Mouse (Mus musculus) cerebellum, adult 18-20 months (tissue): ENCODE data around the gene Nlrp14.
"Not testable (repeated sequence)": the region's sequence is repeated elsewhere in the genome, so short reads cannot be mapped to it uniquely, and the experiment has no call there.

Source experiments
- DNase-seq, 2 experiments: peaks; one replicate each; pipeline ENCODE4 v3.0.0; 2021

Gene Nlrp14

DNA sequence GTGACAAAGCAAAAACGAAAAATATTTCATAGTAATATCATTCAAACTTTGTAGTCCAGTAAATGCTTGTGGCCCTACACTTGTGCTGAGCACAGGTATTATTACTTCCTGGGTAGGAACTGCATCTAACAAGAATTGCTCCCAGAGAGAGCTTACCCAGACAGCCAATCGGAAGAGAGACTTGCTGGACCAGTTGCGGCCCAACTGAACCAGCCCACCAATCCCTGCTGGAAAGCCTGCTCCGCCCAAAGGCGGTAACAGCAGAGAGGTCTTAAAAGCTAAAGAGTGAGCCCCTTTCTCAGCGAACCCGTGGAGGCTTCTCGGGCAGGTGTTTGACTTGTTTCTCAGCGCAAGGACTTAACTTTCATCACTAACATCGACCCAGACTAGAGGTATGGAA, at the start of gene Nlrp14:
Gene Nlrp14 (plus strand): TSS at position 301 of the 400 bp plus-strand sequence.
- no peak for DNase-seq

DNA sequence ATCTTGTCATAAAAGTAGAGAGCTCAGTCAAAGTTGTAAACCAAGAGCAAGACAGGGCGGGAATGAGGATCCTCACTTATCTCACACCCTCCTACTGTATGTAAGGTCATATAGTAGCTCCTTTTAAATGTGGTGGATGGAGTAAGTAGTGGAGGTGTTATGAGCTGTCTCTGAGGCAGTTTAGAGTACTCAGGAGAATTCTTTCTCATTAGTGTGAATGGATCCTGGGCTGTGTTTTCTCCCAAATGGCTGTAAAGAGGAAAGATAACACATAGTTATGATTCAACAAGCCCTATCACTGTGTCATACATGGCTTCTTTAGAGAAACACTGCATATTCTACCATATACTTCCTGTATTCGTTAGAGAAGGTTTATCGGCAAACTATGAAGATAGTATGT, 35.8 kb upstream of the Nlrp14 start, which contains the start of gene Olfr715:
Gene Olfr715 (minus strand): TSS at position 101 of the 400 bp plus-strand sequence.
- DNase-seq = not testable (repeated sequence)

DNA sequence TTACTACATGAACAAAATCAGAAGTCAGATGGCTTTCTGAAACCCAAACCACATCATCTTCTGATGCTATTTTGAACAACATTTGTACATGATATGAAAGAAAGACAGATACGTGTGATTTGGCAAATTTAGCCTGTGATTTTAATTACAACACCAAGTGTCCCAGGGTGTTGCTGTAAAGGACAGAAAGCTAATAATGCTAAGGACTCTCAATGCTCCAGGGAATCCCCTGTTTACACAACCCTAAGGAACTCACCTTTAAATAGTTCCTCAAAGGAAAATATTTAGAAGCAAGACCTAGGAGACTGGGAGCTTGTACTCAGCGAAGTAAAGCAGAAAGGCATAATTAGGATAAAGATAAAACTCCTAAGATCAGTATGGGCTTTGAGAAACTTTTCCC, 28.8 kb upstream of the Nlrp14 start, which contains the start of gene Olfr716:
Gene Olfr716 (plus strand): TSS at position 301 of the 400 bp plus-strand sequence.
- not testable (repeated sequence) for DNase-seq

DNA sequence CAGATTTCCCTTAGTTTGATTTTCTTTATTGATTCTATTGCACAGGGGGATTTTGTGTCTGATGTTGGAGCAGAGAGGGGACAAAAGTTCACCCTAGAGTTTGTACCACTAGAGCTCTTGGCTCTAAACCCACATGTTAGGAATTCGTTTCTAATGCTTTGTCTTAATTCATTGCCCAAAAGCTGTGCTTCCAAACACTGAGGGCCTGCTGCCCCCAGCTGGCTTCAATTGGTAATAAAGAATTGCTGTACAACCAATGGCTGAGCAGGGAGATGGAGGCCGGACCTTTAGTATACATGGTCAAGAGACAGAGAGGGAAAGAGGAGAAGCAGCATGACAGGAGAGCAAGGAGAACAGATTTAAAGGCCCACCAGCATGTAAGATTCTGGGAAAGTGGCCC, 13.6 kb downstream of the Nlrp14 start:
- no peak for DNase-seq

DNA sequence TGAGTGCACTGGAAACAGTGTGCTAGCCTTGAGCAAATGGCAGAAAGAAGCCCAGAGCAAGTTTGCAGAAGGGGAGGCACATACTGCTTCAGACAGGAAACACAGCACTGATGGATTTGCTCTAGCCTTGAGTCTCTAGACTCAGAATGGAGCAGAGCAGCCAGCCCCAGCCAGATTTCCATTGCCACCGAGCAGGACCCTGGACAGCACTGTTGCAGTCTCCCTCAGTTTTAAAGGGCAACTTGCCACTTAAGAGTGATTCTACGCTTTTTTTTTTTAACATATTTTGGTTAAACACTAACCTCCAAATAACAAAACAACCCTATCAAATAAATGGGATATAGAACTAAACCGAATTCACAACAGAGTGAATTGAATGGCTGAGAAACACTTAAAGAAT, 35.0 kb downstream of the Nlrp14 start:
- DNase-seq = no peak

DNA sequence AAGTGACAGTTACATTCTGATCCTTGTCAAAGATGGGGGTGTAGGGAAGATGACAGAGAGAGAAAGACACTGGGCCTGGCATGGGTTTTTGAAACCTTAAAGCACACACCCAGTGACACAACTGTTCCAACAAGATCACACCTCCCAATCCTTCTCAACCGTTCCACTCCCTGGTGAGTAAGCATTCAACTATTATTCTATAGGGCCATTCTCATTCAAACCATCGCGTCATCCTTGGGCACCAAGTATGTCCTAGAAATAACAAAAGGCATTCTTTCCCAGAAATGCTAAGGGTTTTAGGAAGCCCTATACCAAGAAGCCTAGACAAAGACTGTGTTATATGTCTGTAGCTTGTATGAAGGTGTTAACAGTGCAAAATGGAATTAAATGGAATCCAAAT, 41.1 kb downstream of the Nlrp14 start:
- DNase-seq = no peak

DNA sequence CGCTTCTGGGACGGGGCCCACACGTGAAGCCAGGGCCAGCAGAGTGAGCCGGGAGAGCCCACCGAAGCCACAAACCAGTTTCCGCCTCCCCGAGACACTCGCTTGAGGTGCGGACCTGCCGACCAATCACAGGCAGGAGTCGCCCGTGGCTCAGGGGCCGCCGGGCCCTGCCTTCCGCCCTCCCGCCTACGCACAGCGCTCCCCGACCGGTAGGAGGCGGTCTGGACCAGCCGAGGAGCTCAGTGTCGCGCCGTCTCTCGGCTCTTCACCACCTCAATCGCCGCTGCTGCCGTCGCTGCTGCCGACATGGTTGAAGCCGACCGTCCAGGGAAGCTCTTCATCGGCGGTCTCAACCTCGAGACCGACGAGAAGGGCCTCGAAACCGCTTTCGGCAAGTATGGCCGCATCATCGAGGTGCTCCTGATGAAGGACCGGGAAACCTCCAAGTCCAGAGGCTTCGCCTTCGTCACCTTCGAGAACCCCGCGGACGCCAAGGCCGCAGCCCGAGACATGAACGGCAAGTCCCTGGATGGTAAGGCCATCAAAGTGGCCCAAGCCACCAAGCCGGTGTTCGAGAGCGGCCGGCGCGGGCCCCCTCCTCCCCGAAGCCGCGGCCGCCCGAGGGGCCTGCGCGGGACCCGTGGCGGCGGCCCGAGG, 42.5 kb downstream of the Nlrp14 start, which contains the start of gene Rbmxl2:
Gene Rbmxl2 (plus strand): TSS at position 242 of the 657 bp plus-strand sequence.
- no peak for DNase-seq

DNA sequence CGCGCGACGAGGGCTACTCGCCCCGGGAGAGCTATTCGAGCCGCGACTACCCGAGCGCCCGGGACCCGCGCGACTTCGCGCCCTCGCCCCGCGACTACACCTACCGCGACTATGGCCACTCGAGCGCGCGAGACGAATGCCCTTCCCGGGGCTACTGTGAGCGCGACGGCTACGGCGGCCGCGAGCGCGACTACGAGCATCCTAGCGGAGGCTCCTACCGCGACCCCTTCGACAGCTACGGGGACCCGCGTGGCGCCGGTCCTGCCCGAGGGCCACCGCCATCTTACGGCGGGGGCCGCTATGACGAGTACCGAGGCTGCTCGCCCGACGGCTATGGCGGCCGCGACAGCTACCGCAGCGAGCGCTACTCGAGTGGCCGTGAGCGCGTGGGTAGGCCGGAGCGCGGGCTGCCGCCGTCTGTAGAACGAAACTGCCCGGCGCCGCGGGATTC, 43.4 kb downstream of the Nlrp14 start:
- no peak for DNase-seq

DNA sequence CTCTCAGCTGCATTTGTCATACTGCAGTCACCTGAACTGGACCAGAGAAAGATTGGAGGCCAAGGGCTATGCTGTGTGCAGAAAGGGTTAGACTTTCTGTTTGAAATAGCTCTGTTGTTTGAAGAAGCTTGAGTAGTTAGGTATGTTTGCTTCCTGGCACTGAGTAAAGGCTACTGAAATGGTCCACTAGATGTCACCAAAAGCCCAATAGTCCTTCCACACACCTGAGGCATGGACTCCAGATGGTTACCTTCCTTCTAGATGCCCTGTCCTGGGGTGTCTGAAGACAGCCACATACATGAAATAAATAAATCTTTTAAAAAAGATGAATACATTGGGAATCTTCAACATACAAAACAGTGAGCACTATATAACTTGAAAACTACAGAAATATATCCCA, 48.9 kb downstream of the Nlrp14 start:
- peak; percentile 47 to 51 for DNase-seq

DNA sequence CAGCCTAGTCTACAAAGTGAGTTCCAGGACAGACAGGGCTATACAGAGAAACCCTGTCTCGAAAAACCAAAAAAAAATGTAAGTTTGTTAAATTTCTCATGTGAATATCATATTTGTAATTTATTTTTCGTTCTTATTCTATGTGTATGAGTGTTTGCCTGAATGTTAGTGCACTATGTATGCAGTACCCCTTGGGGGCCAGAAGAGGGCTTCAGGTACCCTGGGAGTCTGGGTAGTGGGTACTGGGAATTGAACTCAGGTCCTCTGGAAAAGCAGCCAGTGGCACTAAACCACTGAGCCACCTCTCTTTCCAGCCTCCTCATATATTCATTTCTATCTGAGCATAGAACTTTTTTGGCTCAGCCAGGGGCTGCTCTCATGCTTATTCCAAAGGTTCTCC, 50.1 kb downstream of the Nlrp14 start:
- no peak for DNase-seq

DNA sequence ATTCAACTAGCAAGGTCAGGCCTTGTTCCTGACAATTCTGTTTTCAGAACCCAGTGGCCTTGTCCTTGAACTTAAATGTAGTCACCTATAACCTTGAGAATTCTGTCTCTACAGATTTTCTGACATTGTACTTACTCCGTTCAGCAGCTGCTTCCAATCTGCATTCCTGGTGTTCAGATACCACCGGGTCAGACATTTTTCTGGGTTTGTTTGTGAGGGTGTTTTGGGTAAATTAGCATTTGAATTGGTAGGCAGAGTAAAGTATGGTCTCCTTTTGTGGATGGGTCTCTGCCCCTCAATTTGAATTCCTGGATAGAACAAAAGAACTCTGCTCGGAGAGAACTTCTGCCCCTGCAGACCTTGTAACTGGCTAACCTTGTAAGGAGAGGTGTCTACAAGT, 70.1 kb downstream of the Nlrp14 start:
- DNase-seq = no peak

DNA sequence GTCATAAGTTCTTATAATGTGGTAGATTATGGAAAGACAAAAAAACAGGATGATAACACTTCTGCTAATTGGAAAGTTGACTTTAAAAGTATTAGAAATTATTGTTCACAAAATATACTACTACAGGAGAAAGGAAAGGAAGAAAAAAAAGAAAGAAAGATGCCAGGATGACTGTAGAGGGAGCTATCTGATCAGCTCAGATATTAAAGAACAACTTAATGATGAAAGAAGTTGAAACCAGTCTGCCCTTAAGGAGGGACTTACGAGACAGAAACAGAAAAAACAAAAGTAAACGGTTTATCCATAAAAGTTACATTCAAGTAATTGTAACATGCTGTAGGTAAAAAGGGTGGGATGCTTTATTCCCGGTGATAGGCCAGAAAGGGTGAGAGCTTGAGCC, 70.7 kb downstream of the Nlrp14 start:
- no peak for DNase-seq

DNA sequence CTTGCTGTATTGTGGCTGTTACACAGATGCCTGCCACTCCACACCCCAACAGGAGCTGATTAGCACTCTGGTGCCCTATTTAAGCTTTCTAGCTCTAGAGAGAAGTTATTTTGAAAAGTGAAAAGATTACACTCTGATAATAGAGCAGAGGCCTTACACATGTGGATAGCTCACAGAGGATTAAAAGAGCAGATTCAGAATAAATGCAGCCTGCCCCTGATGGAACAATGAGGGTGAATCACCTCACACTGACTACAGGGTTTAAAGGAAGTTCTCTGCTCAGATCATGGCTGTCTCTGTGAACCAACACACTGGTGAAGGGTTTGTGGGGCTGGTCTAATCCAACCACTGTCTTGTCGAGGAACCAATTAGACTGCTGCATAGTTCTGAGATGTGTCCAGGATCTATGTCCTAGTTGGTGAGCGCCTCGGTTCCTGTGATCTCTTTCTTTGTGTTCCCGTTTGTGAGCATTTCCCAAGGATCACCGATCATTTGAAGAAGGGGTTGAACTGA, 74.6 kb downstream of the Nlrp14 start:
- no peak for DNase-seq
